Comparison of ENCODE assay signal across 12 mouse cellular contexts in genomic region chr7:130270807-130271206, GRCm38 (mm10).
DNase-seq lines count a peak whose midpoint lies in the region; ATAC-seq and TF ChIP-seq lines count a peak whose summit lies in the region.
"Had no signal": no experiment of that assay in that cellular context is flagged by ENCODE, and none has a peak within 500 bp of the region (broad histone marks: within the 10 kb centered on the region; RNA-seq: fewer than 3 reads in every experiment).

No protein-coding gene starts in this region.

- no peak for DNase-seq in forebrain, postnatal 0 days
- DNase-seq in kidney, postnatal 14 days = peak; percentile 37
- peak; percentile 42 for DNase-seq in 3T3-L1 (ENCODE audit: low read depth, low spot score)
- DNase-seq in CH12.LX (ENCODE audit: extremely low read depth) = no peak
- DNase-seq in frontal cortex, postnatal 14 days (ENCODE audit: low spot score in 2 of 2) = no peak
- DNase-seq: cerebellum, postnatal 36 days; heart, adult 11 months had no signal

- peak; percentile 37; the same call in 1 of the 2 replicates for TF ChIP-seq CTCF in forebrain, postnatal 0 days (IDR thresholded peaks at IDR 0.05; ENCODE audit: low read depth)
- TF ChIP-seq CTCF in CH12.LX (conservative IDR thresholded peaks at IDR 0.05 in 1 of 2, IDR thresholded peaks at IDR 0.05 in 1 of 2; ENCODE audit: low read depth in 2 of 2, low read length in 2 of 2) = peak in 1 of 2 experiments; percentile 36; a peak in 2 of 4 replicates

- H3K79me2 ChIP-seq in CH12.LX (replicated peaks; ENCODE audit: control insufficient read depth, extremely low read depth, insufficient read depth, poor library complexity, severe bottlenecking) = no peaks in the 10 kb centered on the region

- no peaks in the 10 kb centered on the region for H3K27me3 ChIP-seq in forebrain, postnatal 0 days (ENCODE audit: insufficient read depth, low read length)
- H3K27me3 ChIP-seq in forebrain, embryonic 13.5 days = peaks cover 16% of the 10 kb centered on the region; the same call in 1 of the 2 replicates
- H3K27me3 ChIP-seq in kidney, embryonic 14.5 days (ENCODE audit: control insufficient read depth, insufficient read depth, low read length) = no peaks in the 10 kb centered on the region
- H3K27me3 ChIP-seq in CH12.LX (replicated peaks) = peaks cover 66% of the 10 kb centered on the region

- dilution Hi-C loops in CH12.LX (cut with MboI; ENCODE audit: extremely low pct_ligation_motif_present, extremely low pct_unique_long_range_greater_than_20kb, low sequenced_read_pairs) = no loop called here

- H3K9me3 ChIP-seq in forebrain, postnatal 0 days (ENCODE audit: low read length) = no peaks in the 10 kb centered on the region
- no peaks in the 10 kb centered on the region for H3K9me3 ChIP-seq in forebrain, embryonic 13.5 days (replicated peaks)
- no peaks in the 10 kb centered on the region for H3K9me3 ChIP-seq in kidney, embryonic 14.5 days (ENCODE audit: control insufficient read depth, low read length)
- peaks cover 4% of the 10 kb centered on the region for H3K9me3 ChIP-seq in CH12.LX (replicated peaks; ENCODE audit: low read length)
- H3K9me3 ChIP-seq: liver, embryonic 15.5 days; midbrain, embryonic 12.5 days had no signal

- no peak for TF ChIP-seq EP300 in CH12.LX (IDR thresholded peaks at IDR 0.05; ENCODE audit: low read length)

- H3K4me3 ChIP-seq in forebrain, postnatal 0 days (ENCODE audit: low read depth, low read length) = no peak overlapping the region
- no peak overlapping the region for H3K4me3 ChIP-seq in forebrain, embryonic 13.5 days
- H3K4me3 ChIP-seq in kidney, embryonic 14.5 days (ENCODE audit: low read length) = no peak overlapping the region
- no peak overlapping the region for H3K4me3 ChIP-seq in CH12.LX (replicated peaks in 1 of 3; ENCODE audit: low read depth in 2 of 3, low read length in 2 of 3, poor library complexity in 1 of 3)
- H3K4me3 ChIP-seq: erythroblast, embryonic 14.5 days; liver, embryonic 15.5 days; midbrain, embryonic 12.5 days had no signal

- 77% methylated on average over 5 of the region's 5 CpGs for WGBS in forebrain, postnatal 0 days
- WGBS in forebrain, embryonic 13.5 days = 88% methylated on average over 5 of the region's 5 CpGs
- WGBS in kidney, embryonic 14.5 days = 92% methylated on average over 5 of the region's 5 CpGs

- no peak for TF ChIP-seq POLR2A in CH12.LX (IDR thresholded peaks at IDR 0.05; ENCODE audit: low read depth, low read length)

- in situ Hi-C loops in CH12.LX (cut with MboI; ENCODE audit: low pct_ligation_motif_present, low pct_unique_long_range_greater_than_20kb, low sequenced_read_pairs) = loop anchor here (5.0 kb wide), 1 partner anchor 619 kb away; no protein-coding TSS in a partner anchor

- no peak overlapping the region for H3K4me2 ChIP-seq in forebrain, postnatal 0 days (ENCODE audit: low read depth)
- no peak overlapping the region for H3K4me2 ChIP-seq in forebrain, embryonic 13.5 days
- H3K4me2 ChIP-seq in kidney, embryonic 14.5 days (replicated peaks; ENCODE audit: low read depth, low read length) = no peak overlapping the region
- H3K4me2 ChIP-seq in CH12.LX (ENCODE audit: insufficient read depth, low read depth, poor library complexity, severe bottlenecking) = no peak overlapping the region
- H3K4me2 ChIP-seq: liver, embryonic 15.5 days; midbrain, embryonic 12.5 days had no signal

- no peaks in the 10 kb centered on the region for H3K36me3 ChIP-seq in forebrain, postnatal 0 days (ENCODE audit: insufficient read depth)
- no peaks in the 10 kb centered on the region for H3K36me3 ChIP-seq in forebrain, embryonic 13.5 days (ENCODE audit: poor library complexity, severe bottlenecking)
- H3K36me3 ChIP-seq in kidney, embryonic 14.5 days (ENCODE audit: control insufficient read depth, insufficient read depth, low read length) = no peaks in the 10 kb centered on the region
- H3K36me3 ChIP-seq in CH12.LX (replicated peaks in 1 of 2; ENCODE audit: control insufficient read depth in 1 of 2, insufficient read depth in 1 of 2, low read length in 1 of 2) = no peaks in the 10 kb centered on the region
- H3K36me3 ChIP-seq: liver, embryonic 15.5 days; midbrain, embryonic 12.5 days had no signal

- H3K4me1 ChIP-seq in forebrain, postnatal 0 days (ENCODE audit: insufficient read depth) = no peaks in the 10 kb centered on the region
- H3K4me1 ChIP-seq in forebrain, embryonic 13.5 days = peaks cover 46% of the 10 kb centered on the region
- H3K4me1 ChIP-seq in kidney, embryonic 14.5 days (ENCODE audit: control insufficient read depth, insufficient read depth, low read length) = peaks cover 22% of the 10 kb centered on the region
- no peaks in the 10 kb centered on the region for H3K4me1 ChIP-seq in CH12.LX (ENCODE audit: control insufficient read depth in 1 of 2, insufficient read depth in 2 of 2)
- H3K4me1 ChIP-seq: liver, embryonic 15.5 days had no signal

- ATAC-seq in forebrain, postnatal 0 days = no peak
- no peak for ATAC-seq in forebrain, embryonic 13.5 days
- no peak for ATAC-seq in kidney, embryonic 14.5 days (ENCODE audit: low FRiP score, low TSS enrichment)

- no peak overlapping the region for H3K27ac ChIP-seq in forebrain, postnatal 0 days (ENCODE audit: low read depth, low read length)
- H3K27ac ChIP-seq in forebrain, embryonic 13.5 days = no peak overlapping the region
- H3K27ac ChIP-seq in kidney, embryonic 14.5 days (ENCODE audit: low read depth, low read length) = no peak overlapping the region
- H3K27ac ChIP-seq in CH12.LX (ENCODE audit: insufficient read depth, low read depth) = no peak overlapping the region
- H3K27ac ChIP-seq: liver, embryonic 15.5 days had no signal

- H3K9ac ChIP-seq in forebrain, postnatal 0 days = no peak overlapping the region
- no peak overlapping the region for H3K9ac ChIP-seq in forebrain, embryonic 13.5 days
- no peak overlapping the region for H3K9ac ChIP-seq in kidney, embryonic 14.5 days (ENCODE audit: low read depth, low read length)
- H3K9ac ChIP-seq in CH12.LX (ENCODE audit: insufficient read depth, low read depth) = no peak overlapping the region
- H3K9ac ChIP-seq: liver, embryonic 15.5 days; midbrain, embryonic 12.5 days had no signal

- TF ChIP-seq RAD21 in CH12.LX (IDR thresholded peaks at IDR 0.05; ENCODE audit: low read depth, low read length) = peak; percentile 6

TF ChIP-seq in CH12.LX, 34 proteins besides CTCF, POLR2A, EP300 and RAD21:
- 0 out of 2 replicates have a peak, but pooled peaks have one; percentile 10 for TF ChIP-seq SMC3 (IDR thresholded peaks at IDR 0.05; ENCODE audit: low read depth, low read length)
- no peak for TF ChIP-seq ETS1 (conservative IDR thresholded peaks at IDR 0.05; ENCODE audit: low read depth, low read length)

Comparison
In these comparisons a context has a peak if more than half of its experiments do, and no peak if none do; other contexts are left out.
1. DNase-seq: peak in kidney, postnatal 14 days (single experiment) and 3T3-L1 (single experiment); none in forebrain, postnatal 0 days (single experiment), CH12.LX (single experiment) and frontal cortex, postnatal 14 days (0 of 2).